Mouse (Mus musculus) mouse embryonic stem cell (cell line): ENCODE measurements at regions not wholly inside any gene's neighbourhood (a gene's known extent, or its start where the extent isn't known, plus 50 kb on each side); places are given as distances from the start of the nearest gene placed in this dataset.

Experiments
- in situ Hi-C, 2 experiments: fragments of 300-500 bp; cut with MboI; formaldehyde crosslinking; loops; 1 replicate in 1 of 2; 3 replicates in 1 of 2; pipeline ENCODE4 v1.14.3; 2019 to 2020; ENCODE audit warnings: low sequenced_read_pairs in 2 of 2, low pct_unique_long_range_greater_than_20kb in 1 of 2, mixed read lengths in 1 of 2; ENCODE audit not compliant: unreplicated experiment in 1 of 2

GRCm38 (mm10) chr1:155006539-155007486 is 92.6 kb downstream of the Ier5 start:
- in situ Hi-C loops: loop anchor here (5.0 to 25.0 kb wide), 3 partner anchors 215 to 720 kb away; no protein-coding TSS in a partner anchor

DNA sequence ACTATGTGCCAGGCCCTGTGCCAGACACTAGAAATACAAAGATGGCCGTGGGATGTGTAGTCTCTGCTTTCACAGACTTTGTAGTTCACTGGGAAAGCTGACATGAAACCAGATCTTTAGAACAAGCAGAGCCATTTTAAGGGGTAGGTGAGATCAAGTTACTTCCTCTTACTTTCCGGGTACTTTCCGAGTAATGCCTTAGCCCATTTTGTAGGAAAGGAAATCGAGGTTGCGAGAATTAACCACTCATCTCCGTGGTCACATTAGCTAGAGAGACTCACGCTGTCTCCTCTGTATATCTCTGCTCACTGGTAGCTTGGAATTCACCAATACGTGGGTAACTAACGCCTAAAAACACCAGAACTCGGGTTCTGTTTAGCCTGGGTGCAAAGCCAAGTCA is 93.3 kb downstream of the Ier5 start:
- in situ Hi-C loops: loop anchor here (5.0 to 25.0 kb wide), 3 partner anchors 214 to 719 kb away; no protein-coding TSS in a partner anchor

DNA sequence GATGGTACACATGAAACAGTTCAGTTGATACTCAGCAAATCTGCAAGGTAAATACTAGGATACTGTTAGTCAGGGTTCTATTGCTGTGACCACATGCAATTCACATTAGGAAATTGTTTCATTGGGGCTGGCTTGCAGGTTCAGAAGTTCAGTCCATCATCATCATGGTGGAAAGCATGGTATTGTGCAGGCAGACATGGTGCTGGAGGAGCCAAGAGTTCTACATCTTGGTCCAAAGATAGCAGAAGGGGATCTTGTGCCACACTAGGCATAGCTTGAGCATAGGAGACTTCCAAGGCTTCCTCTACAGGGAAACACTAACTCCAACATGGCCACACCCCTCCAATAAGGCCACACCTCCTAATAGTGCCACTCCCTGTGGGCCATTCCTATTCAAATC is 99.1 kb downstream of the Ier5 start:
- in situ Hi-C loops: loop anchor here in 1 of 2 experiments (25.0 kb wide), 1 partner anchor 713 kb away; no protein-coding TSS in a partner anchor

- in situ Hi-C loops: loop anchor here in 1 of 2 experiments (25.0 kb wide), 1 partner anchor 712 kb away; no protein-coding TSS in a partner anchor
Measured at GRCm38 (mm10) chr1:154999501-155000131, 99.8 kb downstream of the Ier5 start.

- in situ Hi-C loops: no loop called here
Measured at GRCm38 (mm10) chr1:154995778-154996390, 103.6 kb downstream of the Ier5 start.

DNA sequence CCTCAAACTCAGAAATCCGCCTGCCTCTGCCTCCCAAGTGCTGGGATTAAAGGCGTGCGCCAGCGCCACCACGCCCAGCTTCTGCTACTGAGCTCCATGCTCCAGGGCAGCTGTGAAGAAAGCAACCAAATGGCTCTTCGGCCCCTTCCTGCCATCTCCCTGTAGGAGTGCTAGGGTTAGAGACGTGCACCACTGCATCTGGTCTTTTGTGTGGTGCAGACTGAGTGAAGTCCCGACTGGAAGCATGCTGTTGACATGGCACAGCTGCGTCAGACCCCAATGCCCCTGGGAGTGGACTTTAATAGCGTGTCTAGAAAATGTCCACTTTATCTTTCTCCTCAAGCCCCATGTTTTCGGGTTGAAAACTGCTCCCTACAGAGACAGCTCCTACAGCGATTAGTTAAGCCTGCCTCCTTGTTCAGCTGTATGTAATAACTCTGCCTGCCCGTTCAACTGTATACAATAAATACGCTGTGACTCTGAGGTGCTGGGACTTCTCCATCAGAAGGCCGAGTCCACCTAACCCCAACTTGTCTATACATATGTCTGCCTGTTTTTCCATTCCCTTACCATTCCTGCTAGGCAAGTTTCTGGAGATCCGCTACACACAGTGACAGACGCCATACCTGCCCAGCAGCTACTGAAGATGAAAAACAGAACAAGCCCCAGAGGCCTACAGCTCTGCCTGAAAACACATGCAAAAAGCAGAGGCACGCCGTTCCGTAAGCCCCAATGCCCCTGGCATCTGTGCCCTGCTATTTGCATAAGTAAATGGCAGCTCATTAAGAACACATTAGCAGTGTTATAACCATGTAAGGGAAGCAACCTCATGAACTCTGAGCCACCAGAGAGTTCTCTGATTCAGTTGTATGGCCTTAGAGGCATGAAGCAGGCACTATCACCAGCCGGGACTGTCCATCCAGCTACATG is 105.2 kb downstream of the Ier5 start:
- in situ Hi-C loops: no loop called here

DNA sequence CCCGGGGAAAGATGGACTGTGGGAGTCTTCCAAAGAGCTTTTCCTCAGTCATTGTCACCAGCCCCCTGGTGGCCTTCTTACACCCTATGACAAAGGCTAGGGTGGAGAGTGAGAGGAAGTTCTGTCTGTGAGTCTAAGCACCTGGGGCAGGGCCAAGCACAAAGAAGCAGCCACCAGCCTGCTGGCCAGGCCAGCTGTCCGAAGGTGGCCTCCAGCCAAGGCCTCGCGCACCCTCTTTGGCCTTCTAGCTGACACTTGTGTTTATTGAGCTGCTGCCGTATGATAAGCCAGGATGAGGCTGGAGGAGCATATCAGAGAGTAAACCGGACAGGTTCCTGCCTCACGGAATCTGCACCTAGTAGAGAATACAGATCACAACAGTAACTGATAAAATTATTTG is 99.0 kb upstream of the Cacna1e start:
- in situ Hi-C loops: no loop called here

- in situ Hi-C loops: no loop called here
Measured at GRCm38 (mm10) chr1:154982836-154983235, 98.5 kb upstream of the Cacna1e start.

DNA sequence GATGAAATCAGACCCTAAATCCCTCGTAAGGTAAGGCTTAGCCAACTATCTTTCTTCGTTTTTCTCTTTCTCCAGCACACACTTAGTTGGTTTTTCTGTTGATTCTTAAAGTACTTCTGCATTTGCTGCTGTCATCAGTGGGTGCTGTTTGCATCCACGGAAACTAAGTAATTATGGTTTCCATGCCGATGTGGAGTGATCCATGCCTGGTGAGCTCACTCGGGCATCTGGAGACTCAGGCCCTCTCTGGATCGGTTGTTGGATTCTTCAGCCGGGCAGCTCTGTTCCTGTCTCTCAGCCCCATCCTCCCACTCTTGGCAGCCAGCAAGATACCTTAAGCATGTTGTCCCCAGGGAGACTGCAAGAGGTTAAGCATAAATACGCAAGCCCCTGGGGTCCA is 97.4 kb upstream of the Cacna1e start:
- in situ Hi-C loops: no loop called here

- in situ Hi-C loops: no loop called here
Measured at GRCm38 (mm10) chr1:154975732-154976131, 91.4 kb upstream of the Cacna1e start.

GRCm38 (mm10) chr1:154961271-154961670 is 77.0 kb upstream of the Cacna1e start:
- in situ Hi-C loops: no loop called here

DNA sequence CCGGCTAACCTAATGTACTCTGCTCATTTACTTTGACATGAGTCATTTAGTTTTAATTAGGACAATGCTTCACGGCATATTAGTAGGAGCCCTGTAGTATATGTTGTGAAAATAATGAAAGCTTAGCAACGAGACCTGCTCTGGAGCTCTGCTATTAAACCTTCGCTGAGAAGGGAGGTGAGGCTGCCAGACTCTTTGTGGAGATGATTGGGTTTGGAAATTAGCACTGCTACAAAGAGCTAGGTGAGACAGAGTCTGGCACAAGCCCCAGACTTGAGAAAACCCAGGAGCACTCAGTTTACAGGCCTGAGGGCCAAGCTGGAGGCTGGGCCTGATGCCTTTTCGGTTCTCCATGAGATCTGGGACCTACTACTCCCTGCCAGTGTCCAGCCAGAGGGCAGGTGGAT is 72.3 kb upstream of the Cacna1e start:
- in situ Hi-C loops: no loop called here

GRCm38 (mm10) chr1:154952679-154953078 is 68.4 kb upstream of the Cacna1e start:
- in situ Hi-C loops: no loop called here
